Mouse (Mus musculus): ENCODE results near the gene Stpg3. TPM values are rescaled to one million over a fixed set of nuclear protein-coding genes. Genes with fewer than 3 reads are reported as not detected.

The Stpg3 gene
- total RNA-seq, 2 experiments from 2014 or later = not detected

Other genes with a start within 250 kb of the Stpg3 start
- 10 to 100 TPM; 85.2 to 88.0 TPM for gene Mrpl41, start 239.5 kb downstream of the Stpg3 start, total RNA-seq (2021)
- 10 to 100 TPM; 36.3 to 47.2 TPM for gene Pnpla7, start 238.6 kb downstream of the Stpg3 start, total RNA-seq (2021)
- gene Nsmf, start 160.3 kb downstream of the Stpg3 start, total RNA-seq (2021) = 10 to 100 TPM; 43.4 to 55.4 TPM
- gene Entpd8, start 134.3 kb downstream of the Stpg3 start, total RNA-seq (2021) = not detected
- not detected for gene Noxa1, start 119.5 kb downstream of the Stpg3 start, total RNA-seq (2021)
- gene Nrarp, start 33.9 kb downstream of the Stpg3 start, total RNA-seq (2021) = 1 to 10 TPM; 2.3 to 3.5 TPM
- gene Tor4a, start 17.8 kb downstream of the Stpg3 start, total RNA-seq (2021) = 10 to 100 TPM; 11.6 to 19.5 TPM
- gene Nelfb, start 3.1 kb downstream of the Stpg3 start, total RNA-seq (2021) = 10 to 100 TPM; 48.8 to 49.5 TPM
- not detected for gene Fam166a, start 4.1 kb upstream of the Stpg3 start, total RNA-seq (2021)
- 100 to 1,000 TPM; 284 to 287 TPM for gene Tubb4b, start 10.1 kb upstream of the Stpg3 start, total RNA-seq (2021)
- not detected for gene Slc34a3, start 19.7 kb upstream of the Stpg3 start, total RNA-seq (2021)
- gene Rnf224, start 22.1 kb upstream of the Stpg3 start, total RNA-seq (2021) = not detected
- 1 to 10 TPM; 7.9 to 8.3 TPM for gene Rnf208, start 27.6 kb upstream of the Stpg3 start, total RNA-seq (2021)
- not detected for gene Cysrt1, start 27.8 kb upstream of the Stpg3 start, total RNA-seq (2021)
- 1 to 10 TPM; 2.2 to 5.7 TPM for gene AL732309.1, start 32.2 kb upstream of the Stpg3 start, total RNA-seq (2021)
- gene Tmem203, start 40.8 kb upstream of the Stpg3 start, total RNA-seq (2021) = 10 to 100 TPM; 19.5 to 24.4 TPM
- 1 to 10 TPM; 8.2 to 9.4 TPM for gene Tprn, start 48.0 kb upstream of the Stpg3 start, total RNA-seq (2021)
- 10 to 100 TPM; 37.2 to 40.1 TPM for gene Ssna1, start 57.8 kb upstream of the Stpg3 start, total RNA-seq (2021)
- gene Anapc2, start 57.8 kb upstream of the Stpg3 start, total RNA-seq (2021) = 10 to 100 TPM; 75.5 to 82.4 TPM
- not detected for gene Tmem210, start 73.5 kb upstream of the Stpg3 start, total RNA-seq (2021)
- gene Lrrc26, start 75.3 kb upstream of the Stpg3 start, total RNA-seq (2021) = not detected
- gene Grin1, start 104.5 kb upstream of the Stpg3 start, total RNA-seq (2021) = 10 to 100 TPM; 10.0 to 10.5 TPM
- 10 to 100 TPM; 59.0 to 63.2 TPM for gene Man1b1, start 117.7 kb upstream of the Stpg3 start, total RNA-seq (2021)
- gene Dpp7, start 141.7 kb upstream of the Stpg3 start, total RNA-seq (2021) = 10 to 100 TPM; 32.3 to 42.0 TPM
- 10 to 100 TPM; 18.8 to 20.9 TPM for gene Uap1l1, start 151.0 kb upstream of the Stpg3 start, total RNA-seq (2021)
- gene Sapcd2, start 157.7 kb upstream of the Stpg3 start, total RNA-seq (2021) = not detected
- gene Entpd2, start 181.2 kb upstream of the Stpg3 start, total RNA-seq (2021) = 1 to 10 TPM; 3.2 to 8.3 TPM
- 100 to 1,000 TPM; 125 to 161 TPM for gene Npdc1, start 184.7 kb upstream of the Stpg3 start, total RNA-seq (2021)
- gene Fut7, start 208.6 kb upstream of the Stpg3 start, total RNA-seq (2021) = under 1 TPM; 0.13 to 0.35 TPM
- gene Abca2, start 214.1 kb upstream of the Stpg3 start, total RNA-seq (2021) = 10 to 100 TPM; 36.9 to 48.5 TPM
- 1 to 10 TPM in 1 of 2 experiments, under 1 TPM in 1; 0.53 to 1.1 TPM for gene Clic3, start 242.2 kb upstream of the Stpg3 start, total RNA-seq (2021)
- 10 to 100 TPM; 38.6 to 54.5 TPM for gene Paxx, start 246.5 kb upstream of the Stpg3 start, total RNA-seq (2021)

Measured in adrenal gland, adult 18-20 months (tissue).